Mouse (Mus musculus): ENCODE measurements around the gene Ston2. TPM values are rescaled to one million over a fixed set of nuclear protein-coding genes. Genes with fewer than 3 reads are reported as not detected.
"Not testable (repeated sequence)": the region's sequence is repeated elsewhere in the genome, so short reads cannot be mapped to it uniquely, and the experiment has no call there.

The Ston2 gene
- total RNA-seq, 1 experiment from 2014 or later: 18.2 TPM

GRCm38 (mm10) chr12:91798720-91799378 lies 10.7 kb upstream of the Ston2 start:
- ATAC-seq (ENCODE audit: extremely low read depth, insufficient number of reproducible peaks, low FRiP score, poor library complexity, severe bottlenecking): no peak

GRCm38 (mm10) chr12:91796774-91797173 lies 8.6 kb upstream of the Ston2 start:
- ATAC-seq (ENCODE audit: extremely low read depth, insufficient number of reproducible peaks, low FRiP score, poor library complexity, severe bottlenecking): no peak

GRCm38 (mm10) chr12:91793266-91793665 lies 5.1 kb upstream of the Ston2 start:
- ATAC-seq (ENCODE audit: extremely low read depth, insufficient number of reproducible peaks, low FRiP score, poor library complexity, severe bottlenecking): no peak

- no peak for ATAC-seq (ENCODE audit: extremely low read depth, insufficient number of reproducible peaks, low FRiP score, poor library complexity, severe bottlenecking)
These were observed 3.6 kb upstream of the Ston2 start for GRCm38 (mm10) chr12:91791822-91792221.

- ATAC-seq (ENCODE audit: extremely low read depth, insufficient number of reproducible peaks, low FRiP score, poor library complexity, severe bottlenecking): peak; percentile 80
These were observed 1.6 kb upstream of the Ston2 start for GRCm38 (mm10) chr12:91789801-91790200.

GRCm38 (mm10) chr12:91788446-91788845 lies 259 bp upstream of the Ston2 start:
- ATAC-seq (ENCODE audit: extremely low read depth, insufficient number of reproducible peaks, low FRiP score, poor library complexity, severe bottlenecking): not testable (repeated sequence)

DNA sequence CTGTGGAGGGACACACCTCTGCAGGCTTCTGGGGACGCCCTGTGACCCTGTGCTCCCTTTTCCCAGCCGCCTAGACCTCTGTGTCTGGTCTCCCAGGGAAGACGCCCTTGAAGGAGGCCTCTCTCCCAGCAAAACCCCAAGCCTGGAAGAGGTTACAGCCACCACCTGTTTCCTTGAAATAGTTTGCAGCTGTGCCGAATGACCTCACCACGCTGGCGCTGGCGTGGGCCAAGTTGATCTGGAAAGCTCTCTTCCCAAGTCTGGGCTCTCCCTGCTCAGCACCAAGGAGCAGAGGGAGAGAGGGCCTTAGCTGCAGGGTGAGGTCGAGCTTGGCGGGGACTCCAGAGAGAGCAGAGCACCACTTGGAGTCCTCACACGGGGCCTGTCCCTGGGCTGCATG lies 1.8 kb downstream of the Ston2 start:
- no peak for ATAC-seq (ENCODE audit: extremely low read depth, insufficient number of reproducible peaks, low FRiP score, poor library complexity, severe bottlenecking)

DNA sequence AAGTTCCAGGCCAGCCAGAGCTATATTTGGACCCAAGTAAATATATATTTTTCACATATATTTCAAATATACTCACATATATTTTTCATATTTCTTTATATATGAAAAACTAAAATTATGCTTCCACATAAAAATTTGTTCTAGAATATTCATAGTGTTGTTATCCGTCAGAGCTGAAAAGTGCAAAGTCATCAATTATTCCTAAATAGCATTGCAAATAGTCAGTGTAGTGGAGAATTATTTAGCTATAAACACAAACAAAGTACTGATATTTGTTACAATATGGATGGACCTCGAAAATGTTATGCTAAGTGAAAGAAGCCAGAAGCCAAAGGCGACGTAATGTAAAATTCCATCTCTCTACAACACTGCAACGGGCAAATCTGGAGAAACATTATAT lies 6.8 kb downstream of the Ston2 start:
- no peak for ATAC-seq (ENCODE audit: extremely low read depth, insufficient number of reproducible peaks, low FRiP score, poor library complexity, severe bottlenecking)

DNA sequence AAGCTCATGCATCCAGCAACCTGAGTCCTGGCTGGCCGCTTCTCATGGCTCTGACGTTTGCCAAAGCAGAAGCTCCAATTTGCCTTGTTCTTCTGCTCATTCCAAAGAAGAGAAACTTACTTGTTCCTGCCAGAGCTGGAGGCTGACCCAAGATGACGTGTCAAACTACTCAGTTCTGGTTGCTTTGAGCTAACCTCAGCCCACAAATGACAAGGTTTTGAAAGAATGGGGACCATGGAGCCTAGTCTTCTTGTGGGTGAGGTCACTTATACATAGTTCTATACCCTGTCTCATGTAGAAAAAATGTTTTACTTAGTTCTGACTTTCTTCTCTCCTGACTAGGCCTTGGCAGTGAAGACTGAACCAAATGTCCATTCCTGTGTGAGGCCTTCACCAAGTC lies 7.7 kb downstream of the Ston2 start:
- no peak for ATAC-seq (ENCODE audit: extremely low read depth, insufficient number of reproducible peaks, low FRiP score, poor library complexity, severe bottlenecking)

DNA sequence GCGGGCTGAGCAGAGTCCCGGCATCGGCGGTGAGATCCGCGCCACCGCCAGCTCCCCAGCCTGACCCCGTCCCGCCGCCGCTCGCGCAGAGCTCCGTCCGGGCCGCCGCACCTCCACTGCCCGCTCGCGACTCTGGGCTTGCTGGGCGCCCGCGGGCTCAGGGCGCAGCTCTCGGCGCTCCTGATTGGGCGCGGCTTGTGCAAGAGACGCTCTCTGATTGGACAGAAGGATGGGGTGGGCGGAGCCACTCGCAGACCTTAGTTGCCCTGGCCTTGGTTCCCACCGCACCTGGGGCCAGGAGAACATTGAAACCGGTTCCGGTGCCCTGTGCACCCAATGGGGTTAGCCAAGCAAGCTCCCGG lies 9.2 kb downstream of the Ston2 start:
- peak; percentile 88 for ATAC-seq (ENCODE audit: extremely low read depth, insufficient number of reproducible peaks, low FRiP score, poor library complexity, severe bottlenecking)

GRCm38 (mm10) chr12:91778211-91779003 lies 9.8 kb downstream of the Ston2 start:
- no peak for ATAC-seq (ENCODE audit: extremely low read depth, insufficient number of reproducible peaks, low FRiP score, poor library complexity, severe bottlenecking)

GRCm38 (mm10) chr12:91776342-91776741 lies 11.8 kb downstream of the Ston2 start:
- ATAC-seq (ENCODE audit: extremely low read depth, insufficient number of reproducible peaks, low FRiP score, poor library complexity, severe bottlenecking): no peak

GRCm38 (mm10) chr12:91774811-91775284 lies 13.3 kb downstream of the Ston2 start:
- ATAC-seq (ENCODE audit: extremely low read depth, insufficient number of reproducible peaks, low FRiP score, poor library complexity, severe bottlenecking): no peak

GRCm38 (mm10) chr12:91768871-91769270 lies 19.3 kb downstream of the Ston2 start:
- ATAC-seq (ENCODE audit: extremely low read depth, insufficient number of reproducible peaks, low FRiP score, poor library complexity, severe bottlenecking): no peak

DNA sequence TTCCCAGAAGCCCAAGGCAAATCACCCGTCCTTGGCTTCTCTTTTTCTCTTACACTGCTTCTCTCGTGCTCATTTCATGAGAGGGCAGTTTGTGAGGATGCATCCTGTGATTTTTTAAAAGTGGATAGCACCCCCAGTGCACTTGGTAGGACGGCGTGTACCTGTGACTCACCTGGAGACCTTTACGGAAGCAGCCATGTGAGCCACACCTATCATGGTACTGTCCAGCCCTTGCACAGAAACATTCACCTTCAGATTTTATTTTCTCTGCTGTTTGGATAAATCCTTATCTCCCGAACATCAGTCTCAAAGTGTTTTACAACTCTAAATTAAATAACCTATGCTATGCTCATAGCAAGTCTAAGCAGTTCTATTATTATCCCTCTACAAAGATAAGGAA lies 20.0 kb downstream of the Ston2 start:
- ATAC-seq (ENCODE audit: extremely low read depth, insufficient number of reproducible peaks, low FRiP score, poor library complexity, severe bottlenecking): no peak

DNA sequence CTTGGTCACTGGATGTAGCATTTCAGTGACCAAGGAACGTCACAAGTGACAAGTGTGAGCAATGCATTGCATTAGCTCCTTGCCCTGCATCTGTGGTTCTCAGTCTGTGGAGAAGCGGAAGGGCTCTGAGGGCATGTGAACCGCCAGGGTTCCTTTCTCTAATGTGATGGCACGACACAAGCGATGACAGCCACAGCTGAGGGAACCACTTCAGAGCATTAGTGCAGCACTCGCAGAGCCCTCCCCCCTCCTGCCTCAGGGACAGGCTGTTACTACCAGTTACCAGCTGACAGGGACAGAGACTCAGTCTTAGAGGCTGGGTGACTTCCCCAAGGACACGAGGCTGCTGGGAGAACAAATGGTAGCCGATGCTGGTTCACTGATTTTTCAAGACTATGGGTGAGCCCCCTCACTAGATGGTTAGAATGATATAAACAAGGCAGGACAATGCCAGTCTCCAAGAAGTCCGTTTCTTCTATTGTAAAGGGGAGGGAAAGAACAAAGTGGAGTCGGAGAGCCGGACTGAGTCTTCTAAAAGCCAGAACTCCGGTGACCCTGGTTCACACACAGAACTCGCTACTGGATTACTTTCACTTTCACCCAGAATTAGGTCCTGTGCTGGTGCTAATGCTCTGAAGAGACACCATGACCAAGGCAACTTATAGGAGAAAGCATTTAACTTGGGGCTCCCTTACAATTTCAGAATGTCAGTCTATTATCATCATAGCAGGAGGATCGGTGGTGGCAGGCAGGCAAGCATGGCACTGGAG lies 21.7 kb downstream of the Ston2 start:
- ATAC-seq (ENCODE audit: extremely low read depth, insufficient number of reproducible peaks, low FRiP score, poor library complexity, severe bottlenecking): peak; percentile 88

- ATAC-seq (ENCODE audit: extremely low read depth, insufficient number of reproducible peaks, low FRiP score, poor library complexity, severe bottlenecking): peak; percentile 49
These were observed 22.7 kb downstream of the Ston2 start for GRCm38 (mm10) chr12:91765504-91765903.

- ATAC-seq (ENCODE audit: extremely low read depth, insufficient number of reproducible peaks, low FRiP score, poor library complexity, severe bottlenecking): no peak
These were observed 23.1 kb downstream of the Ston2 start for GRCm38 (mm10) chr12:91765054-91765453.

DNA sequence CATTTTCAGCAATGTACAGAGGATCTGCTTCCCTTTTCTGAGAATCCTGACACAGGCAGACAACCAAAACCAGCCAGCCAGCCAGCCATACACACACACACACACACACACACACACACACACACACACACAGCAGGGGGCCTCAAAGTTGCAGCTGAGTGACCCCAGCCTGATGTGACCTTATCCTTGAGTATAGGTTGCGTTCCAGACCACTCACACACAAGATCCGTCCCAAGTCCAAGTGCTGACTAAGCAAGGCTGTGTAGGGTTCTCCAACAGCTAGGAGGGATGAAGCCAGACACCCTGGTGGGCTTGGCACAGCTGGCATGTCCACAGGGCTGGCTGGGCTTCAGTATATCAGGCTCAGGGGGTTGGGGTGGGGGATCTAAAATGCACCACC lies 23.7 kb downstream of the Ston2 start:
- no peak for ATAC-seq (ENCODE audit: extremely low read depth, insufficient number of reproducible peaks, low FRiP score, poor library complexity, severe bottlenecking)

- ATAC-seq (ENCODE audit: extremely low read depth, insufficient number of reproducible peaks, low FRiP score, poor library complexity, severe bottlenecking): no peak
These were observed 28.4 kb downstream of the Ston2 start for GRCm38 (mm10) chr12:91759836-91760235.
